14 mouse cellular contexts compared by ENCODE assay signal in the genomic region with DNA sequence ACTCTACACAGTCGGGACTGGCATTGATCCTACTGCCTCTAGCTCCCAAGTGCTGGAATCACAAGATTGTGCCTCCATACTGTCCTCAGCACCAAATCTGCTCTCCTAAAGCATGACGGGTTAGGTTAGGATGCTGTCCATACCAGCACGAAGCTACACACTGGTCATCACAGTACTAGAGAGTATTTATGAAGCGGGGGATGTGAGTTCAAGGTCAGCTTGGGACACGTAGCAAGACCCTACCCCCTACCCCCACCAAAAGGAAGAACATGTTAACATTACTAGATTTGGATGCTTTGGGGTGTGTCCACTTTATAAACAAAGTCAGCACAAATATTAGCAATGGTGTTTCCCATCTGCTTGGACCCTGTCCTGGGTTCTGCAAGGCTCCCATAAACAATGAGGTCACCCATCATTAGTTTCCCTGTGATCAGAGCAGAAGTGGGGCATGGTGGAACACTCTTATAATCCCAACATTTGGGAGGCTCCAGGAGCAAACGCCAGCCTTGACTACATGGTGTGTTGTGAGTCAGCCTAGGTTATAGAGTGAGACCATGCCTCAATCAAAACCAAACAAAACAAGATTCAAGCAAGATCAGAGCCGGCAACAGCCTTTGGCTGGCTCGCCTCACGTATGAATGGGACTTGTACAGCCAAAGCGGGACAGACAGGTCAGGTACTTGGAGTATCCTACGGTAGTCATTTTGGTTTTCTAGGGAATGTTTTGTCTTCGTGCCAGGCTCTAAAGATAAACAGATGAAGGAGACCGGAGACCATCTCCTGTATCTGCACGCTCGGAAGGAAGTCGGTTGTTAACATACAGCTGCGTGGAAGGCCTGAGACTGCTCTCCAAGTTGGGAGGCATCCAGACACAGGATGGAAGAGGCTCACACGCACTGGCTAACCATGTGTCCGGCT. TPM values are rescaled to one million over a fixed set of nuclear protein-coding genes. Genes with fewer than 3 reads are reported as not detected.
DNase-seq lines count a peak whose midpoint lies in the region; ATAC-seq lines count a peak whose summit lies in the region.
"Had no signal": no experiment of that assay in that cellular context is flagged by ENCODE, and none has a peak within 500 bp of the region (broad histone marks: within the 10 kb centered on the region; RNA-seq: fewer than 3 reads in every experiment).

No protein-coding gene starts in this region.

- no peak overlapping the region for H3K9ac ChIP-seq in heart, embryonic 12.5 days
- no peak overlapping the region for H3K9ac ChIP-seq in forebrain, embryonic 15.5 days (replicated peaks)
- H3K9ac ChIP-seq: limb, embryonic 12.5 days had no signal

- ATAC-seq in heart, embryonic 12.5 days (ENCODE audit: insufficient number of reproducible peaks, low FRiP score): 0 out of 2 replicates have a peak, but pooled peaks have one; percentile 47
- ATAC-seq in forebrain, embryonic 15.5 days (replicated peaks): no peak

- no peak overlapping the region for H3K27ac ChIP-seq in heart, embryonic 12.5 days (ENCODE audit: poor library complexity, severe bottlenecking)
- no peak overlapping the region for H3K27ac ChIP-seq in forebrain, embryonic 15.5 days (replicated peaks)
- H3K27ac ChIP-seq: limb, embryonic 12.5 days had no signal

- H3K4me1 ChIP-seq in heart, embryonic 12.5 days (replicated peaks): 0 out of 2 replicates have a peak, but pooled peaks cover 4% of the 10 kb centered on the region
- no peaks in the 10 kb centered on the region for H3K4me1 ChIP-seq in forebrain, embryonic 15.5 days
- H3K4me1 ChIP-seq: limb, embryonic 12.5 days had no signal

- no peaks in the 10 kb centered on the region for H3K27me3 ChIP-seq in heart, embryonic 12.5 days (replicated peaks)
- no peaks in the 10 kb centered on the region for H3K27me3 ChIP-seq in forebrain, embryonic 15.5 days
- H3K27me3 ChIP-seq: limb, embryonic 12.5 days had no signal

- 70% methylated on average over 19 of the region's 19 CpGs for WGBS in heart, embryonic 12.5 days
- 86% methylated on average over 19 of the region's 19 CpGs for WGBS in forebrain, embryonic 15.5 days

- H3K4me3 ChIP-seq in heart, embryonic 12.5 days: no peak overlapping the region
- H3K4me3 ChIP-seq in forebrain, embryonic 15.5 days: no peak overlapping the region
- H3K4me3 ChIP-seq: limb, embryonic 12.5 days; megakaryocyte, embryonic 14.5 days had no signal

- intact Hi-C loops in heart, postnatal 10 days (cut with DNase I): no loop called here
- intact Hi-C loops in left cerebral cortex, postnatal 4 days (cut with DNase I): no loop called here

- no peak for DNase-seq in heart, adult 8-10 months (ENCODE audit: low spot score)
- peak; percentile 50 to 61 for DNase-seq in heart, postnatal 10 days
- DNase-seq in kidney, postnatal 36 days: peak; percentile 25 to 44
- DNase-seq in lung, postnatal 4 days: peak; percentile 71 to 84
- DNase-seq in layer of hippocampus, adult 9-10 months (ENCODE audit: low spot score): no peak
- no peak for DNase-seq in left cerebral cortex, postnatal 4 days
- DNase-seq: adrenal gland, adult 2 months; gastrocnemius, postnatal 10 days; right cerebral cortex, adult 18-20 months; thymus, adult 18-20 months had no signal

- no peaks in the 10 kb centered on the region for H3K9me3 ChIP-seq in heart, embryonic 12.5 days (replicated peaks)
- no peaks in the 10 kb centered on the region for H3K9me3 ChIP-seq in forebrain, embryonic 15.5 days
- H3K9me3 ChIP-seq: limb, embryonic 12.5 days had no signal

- no peaks in the 10 kb centered on the region for H3K36me3 ChIP-seq in heart, embryonic 12.5 days
- H3K36me3 ChIP-seq in forebrain, embryonic 15.5 days: no peaks in the 10 kb centered on the region
- H3K36me3 ChIP-seq: limb, embryonic 12.5 days had no signal

- no peak overlapping the region for H3K4me2 ChIP-seq in heart, embryonic 12.5 days
- no peak overlapping the region for H3K4me2 ChIP-seq in forebrain, embryonic 15.5 days (replicated peaks)
- H3K4me2 ChIP-seq: limb, embryonic 12.5 days had no signal

RNA-seq across cellular contexts. Expression of gene Rac1, which starts 46.7 kb away (rescaled TPM):
- 401 and 418 TPM in 2 replicates for polyA plus RNA-seq in heart, embryonic 12.5 days (2016; fragmentation: Nextera tagmentation; extraction: Ambion mirVana)
- 100 to 1,000 TPM; 207 to 235 (median 219) TPM for total RNA-seq in heart, adult 8-10 months (2022)
- 100 to 1,000 TPM; 314 to 339 TPM for total RNA-seq in heart, postnatal 10 days (2021)
- 100 to 1,000 TPM; 415 to 420 TPM for total RNA-seq in left cerebral cortex, postnatal 4 days (2021)
- polyA plus RNA-seq in forebrain, embryonic 15.5 days (2015; fragmentation: Nextera tagmentation; extraction: Ambion mirVana): 396 and 402 TPM in 2 replicates

RNA-seq across cellular contexts. Expression of gene Cyth3, which starts 47.7 kb away (rescaled TPM):
- polyA plus RNA-seq in heart, embryonic 12.5 days (2016; fragmentation: Nextera tagmentation; extraction: Ambion mirVana): 41.8 and 41.9 TPM in 2 replicates
- total RNA-seq in heart, adult 8-10 months (2022): 10 to 100 TPM; 23.1 to 33.1 (median 27.4) TPM
- 100 to 1,000 TPM in 1 of 2 experiments, 10 to 100 TPM in 1; 87.2 to 125 TPM for total RNA-seq in heart, postnatal 10 days (2021)
- total RNA-seq in left cerebral cortex, postnatal 4 days (2021): 100 to 1,000 TPM in 1 of 2 experiments, 10 to 100 TPM in 1; 88.2 to 115 TPM
- polyA plus RNA-seq in forebrain, embryonic 15.5 days (2015; fragmentation: Nextera tagmentation; extraction: Ambion mirVana): 38.4 and 42.6 TPM in 2 replicates

Comparison
In these comparisons a context has a peak if more than half of its experiments do, and no peak if none do; other contexts are left out.
1. DNase-seq: peak in heart, postnatal 10 days (2 of 2), kidney, postnatal 36 days (2 of 2) and lung, postnatal 4 days (2 of 2); none in heart, adult 8-10 months (single experiment), layer of hippocampus, adult 9-10 months (single experiment) and left cerebral cortex, postnatal 4 days (single experiment).